Mouse (Mus musculus): Measurements from ENCODE around the gene Ankrd65.
A peak's percentile ranks its signal among the peaks of the same experiment; 100 is the strongest.

DNA sequence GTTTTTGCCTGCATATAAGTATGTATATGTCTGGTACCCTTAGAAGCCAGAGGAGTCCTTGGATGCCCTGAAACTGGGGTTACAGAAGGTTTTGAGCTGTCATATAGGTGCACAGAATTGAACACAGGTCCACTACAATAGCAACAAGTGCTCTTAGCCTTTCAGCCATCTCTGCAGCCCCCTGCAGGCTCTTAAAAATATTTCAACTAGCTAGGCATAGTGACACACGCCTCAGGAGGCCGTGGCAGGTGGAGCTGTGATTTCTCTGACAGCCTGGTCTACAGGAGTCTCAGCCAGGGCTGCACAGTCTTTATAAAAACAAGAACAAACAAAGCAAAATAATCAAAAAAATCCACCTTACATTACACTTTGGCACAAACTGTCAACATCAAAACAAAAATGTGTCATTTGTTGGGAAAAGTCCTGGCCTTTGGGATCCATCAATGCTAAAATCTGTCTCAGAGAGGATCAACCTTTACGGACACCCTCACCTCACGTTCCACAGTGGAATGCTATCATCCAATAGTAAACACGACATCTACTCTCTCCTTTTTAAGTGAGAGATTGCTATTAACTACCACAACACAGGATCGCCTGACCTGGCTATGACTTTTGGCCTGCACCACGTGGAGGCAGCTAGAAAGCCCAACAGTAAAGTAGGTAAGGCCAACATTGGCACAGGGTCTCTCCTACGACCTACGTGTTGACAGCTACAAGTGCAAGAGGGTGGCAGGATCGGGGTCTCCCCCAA lies 30.2 kb upstream of the Ankrd65 start:
- TF ChIP-seq EP300 (IDR thresholded peaks at IDR 0.05; ENCODE audit: low read depth) (no peak), CTCF (IDR thresholded peaks at IDR 0.05; ENCODE audit: low read depth) (peak; percentile 57)
